Mouse (Mus musculus): Measurements from ENCODE around the gene Zcchc14.
"Not testable (repeated sequence)": the region's sequence is repeated elsewhere in the genome, so short reads cannot be mapped to it uniquely, and the experiment has no call there.

The Zcchc14 gene

GRCm38 (mm10) chr8:121652774-121653323 is at the start of gene Zcchc14:
Gene Zcchc14, minus strand, starts transcription at chr8:121652901.
- peak; percentile 96 for DNase-seq (ENCODE audit: extremely low spot score)

GRCm38 (mm10) chr8:121699936-121700335 is 47.2 kb upstream of the Zcchc14 start:
- DNase-seq (ENCODE audit: extremely low spot score): no peak

- no peak for DNase-seq (ENCODE audit: extremely low spot score)
These were observed 46.0 kb upstream of the Zcchc14 start for GRCm38 (mm10) chr8:121698615-121699101.

- peak; percentile 65 for DNase-seq (ENCODE audit: extremely low spot score)
These were observed 45.3 kb upstream of the Zcchc14 start for GRCm38 (mm10) chr8:121697735-121698614.

GRCm38 (mm10) chr8:121695585-121696184 is 43.0 kb upstream of the Zcchc14 start:
- no peak for DNase-seq (ENCODE audit: extremely low spot score)

GRCm38 (mm10) chr8:121694453-121694852 is 41.8 kb upstream of the Zcchc14 start:
- peak; percentile 41 for DNase-seq (ENCODE audit: extremely low spot score)

GRCm38 (mm10) chr8:121688496-121688895 is 35.8 kb upstream of the Zcchc14 start:
- no peak for DNase-seq (ENCODE audit: extremely low spot score)

GRCm38 (mm10) chr8:121687455-121688161 is 34.9 kb upstream of the Zcchc14 start:
- no peak for DNase-seq (ENCODE audit: extremely low spot score)

- DNase-seq (ENCODE audit: extremely low spot score): peak; percentile 44
These were observed 32.7 kb upstream of the Zcchc14 start for GRCm38 (mm10) chr8:121685419-121685818.

- no peak for DNase-seq (ENCODE audit: extremely low spot score)
These were observed 30.6 kb upstream of the Zcchc14 start for GRCm38 (mm10) chr8:121683083-121683832.

- no peak for DNase-seq (ENCODE audit: extremely low spot score)
These were observed 28.8 kb upstream of the Zcchc14 start for GRCm38 (mm10) chr8:121681457-121681856.

GRCm38 (mm10) chr8:121680896-121681295 is 28.2 kb upstream of the Zcchc14 start:
- DNase-seq (ENCODE audit: extremely low spot score): no peak

GRCm38 (mm10) chr8:121678696-121679095 is 26.0 kb upstream of the Zcchc14 start:
- no peak for DNase-seq (ENCODE audit: extremely low spot score)

GRCm38 (mm10) chr8:121675701-121676100 is 23.0 kb upstream of the Zcchc14 start:
- DNase-seq (ENCODE audit: extremely low spot score): no peak

GRCm38 (mm10) chr8:121675161-121675560 is 22.5 kb upstream of the Zcchc14 start:
- no peak for DNase-seq (ENCODE audit: extremely low spot score)

- DNase-seq (ENCODE audit: extremely low spot score): no peak
These were observed 21.8 kb upstream of the Zcchc14 start for GRCm38 (mm10) chr8:121674524-121674923.

- no peak for DNase-seq (ENCODE audit: extremely low spot score)
These were observed 21.2 kb upstream of the Zcchc14 start for GRCm38 (mm10) chr8:121673917-121674316.

- DNase-seq (ENCODE audit: extremely low spot score): no peak
These were observed 20.5 kb upstream of the Zcchc14 start for GRCm38 (mm10) chr8:121673153-121673552.

- peak; percentile 33 for DNase-seq (ENCODE audit: extremely low spot score)
These were observed 16.5 kb upstream of the Zcchc14 start for GRCm38 (mm10) chr8:121669208-121669607.

- DNase-seq (ENCODE audit: extremely low spot score): no peak
These were observed 15.9 kb upstream of the Zcchc14 start for GRCm38 (mm10) chr8:121668553-121668952.

GRCm38 (mm10) chr8:121667936-121668500 is 15.3 kb upstream of the Zcchc14 start:
- not testable (repeated sequence) for DNase-seq (ENCODE audit: extremely low spot score)
